Mouse (Mus musculus) MEL (cell line): ENCODE results near the gene Per1. TPM values are rescaled to one million over a fixed set of nuclear protein-coding genes. Genes with fewer than 3 reads are reported as not detected.
A peak's percentile ranks its signal among the peaks of the same experiment; 100 is the strongest.

Experiments used
- DNase-seq: peaks from one replicate; pipeline ENCODE4 v3.0.0; 2011; ENCODE audit warnings: low read depth, low spot score
- H3K27ac ChIP-seq: 2 replicates; pipeline ENCODE4 v1.5.1; 2012; ENCODE audit warnings: low read depth, mild to moderate bottlenecking, control low read depth, low read length, moderate library complexity; ENCODE audit not compliant: control insufficient read depth
- H3K27me3 ChIP-seq, 2 experiments: fragments of 150-350 bp in 1 of 2; sonication (generic) in 1 of 2; 2 replicates each; pipeline ENCODE4 v1.6.1; 2012; ENCODE audit warnings: low read length in 2 of 2, mild to moderate bottlenecking in 2 of 2, improper control_type of control experiment in 1 of 2, moderate library complexity in 1 of 2; ENCODE audit not compliant: insufficient read depth in 2 of 2, control insufficient read depth in 1 of 2
- H3K36me3 ChIP-seq, 2 experiments: 2 replicates each; pipeline ENCODE4 v1.6.1; 2012 to 2014; ENCODE audit warnings: low read length in 2 of 2, improper control_type of control experiment in 1 of 2, inconsistent platforms in 1 of 2, mild to moderate bottlenecking in 1 of 2; ENCODE audit not compliant: insufficient read depth in 2 of 2, control insufficient read depth in 1 of 2
- H3K4me1 ChIP-seq, 2 experiments: fragments of 150-350 bp in 1 of 2; sonication (generic) in 1 of 2; 2 replicates each; pipeline ENCODE4 v1.6.1; 2012; ENCODE audit warnings: low read length in 2 of 2, improper control_type of control experiment in 1 of 2, mild to moderate bottlenecking in 1 of 2; ENCODE audit not compliant: insufficient read depth in 2 of 2, control insufficient read depth in 1 of 2
- H3K4me3 ChIP-seq, 2 experiments: fragments of 150-350 bp in 1 of 2; sonication (generic) in 1 of 2; 2 replicates each; pipeline ENCODE4 v1.5.1; 2012; ENCODE audit warnings: low read depth in 2 of 2, low read length in 2 of 2, mild to moderate bottlenecking in 2 of 2, moderate library complexity in 2 of 2, control low read depth in 1 of 2, improper control_type of control experiment in 1 of 2; ENCODE audit not compliant: control insufficient read depth in 1 of 2, insufficient read depth in 1 of 2
- H3K79me2 ChIP-seq: 2 replicates; pipeline ENCODE4 v1.6.1; 2012; ENCODE audit warnings: mild to moderate bottlenecking, low read length, moderate library complexity; ENCODE audit not compliant: control insufficient read depth, poor library complexity, insufficient read depth
- H3K9ac ChIP-seq: 2 replicates; pipeline ENCODE4 v1.6.1; 2012; ENCODE audit warnings: low read depth, mild to moderate bottlenecking, control low read depth, low read length, moderate library complexity; ENCODE audit not compliant: control insufficient read depth, poor library complexity, severe bottlenecking
- H3K9me3 ChIP-seq: fragments of 150-350 bp; sonication (generic); replicated peaks from 2 replicates; pipeline ENCODE4 v1.6.1; 2012; ENCODE audit warnings: mild to moderate bottlenecking, low read length, improper control_type of control experiment, moderate library complexity; ENCODE audit not compliant: insufficient read depth
- BHLHE40 ChIP-seq: IDR thresholded peaks from 2 replicates; pipeline ENCODE4 v1.6.1; 2012; ENCODE audit warnings: low read depth, mild to moderate bottlenecking, inconsistent platforms, low read length, improper control_type of control experiment, borderline replicate concordance
- CHD1 ChIP-seq: IDR thresholded peaks from 2 replicates; pipeline ENCODE4 v1.6.1; 2012; ENCODE audit warnings: low read depth, mild to moderate bottlenecking, inconsistent platforms, low read length, improper control_type of control experiment
- CHD2 ChIP-seq: IDR thresholded peaks from 2 replicates; pipeline ENCODE4 v1.6.1; 2011; ENCODE audit warnings: low read length, improper control_type of control experiment
- E2F4 ChIP-seq: IDR thresholded peaks from 2 replicates; pipeline ENCODE4 v1.6.1; 2011; ENCODE audit warnings: low read depth, low read length, improper control_type of control experiment, borderline replicate concordance
- EP300 ChIP-seq, 2 experiments: IDR thresholded peaks; 2 replicates each; pipeline ENCODE4 v1.6.1; 2011; ENCODE audit warnings: improper control_type of control experiment in 2 of 2, low read length in 2 of 2, low read depth in 1 of 2, mild to moderate bottlenecking in 1 of 2
- ETS1 ChIP-seq: IDR thresholded peaks from 2 replicates; pipeline ENCODE4 v1.6.1; 2012; ENCODE audit warnings: low read depth, mild to moderate bottlenecking, inconsistent platforms, low read length, improper control_type of control experiment, moderate library complexity
- GABPA ChIP-seq: IDR thresholded peaks from 2 replicates; pipeline ENCODE4 v1.6.1; 2012; ENCODE audit warnings: low read depth, mild to moderate bottlenecking, inconsistent platforms, low read length, improper control_type of control experiment, moderate library complexity
- GATA1 ChIP-seq: IDR thresholded peaks from 2 replicates; pipeline ENCODE4 v1.6.1; 2011; ENCODE audit warnings: low read depth, low read length, improper control_type of control experiment
- HCFC1 ChIP-seq: IDR thresholded peaks from 2 replicates; pipeline ENCODE4 v1.6.1; 2012; ENCODE audit warnings: low read depth, mild to moderate bottlenecking, inconsistent platforms, low read length, improper control_type of control experiment, moderate library complexity
- JUND ChIP-seq: IDR thresholded peaks from 2 replicates; pipeline ENCODE4 v1.6.1; 2011; ENCODE audit warnings: low read depth, mild to moderate bottlenecking, improper control_type of control experiment, low read length
- KAT2A ChIP-seq: conservative IDR thresholded peaks from 2 replicates; pipeline ENCODE4 v1.6.1; 2012; ENCODE audit warnings: low read depth, low read length, improper control_type of control experiment, inconsistent platforms
- MAFK ChIP-seq: IDR thresholded peaks from 2 replicates; pipeline ENCODE4 v1.6.1; 2011; ENCODE audit warnings: low read depth, mild to moderate bottlenecking, low read length, improper control_type of control experiment, borderline replicate concordance
- MAZ ChIP-seq: IDR thresholded peaks from 2 replicates; pipeline ENCODE4 v1.6.1; 2012; ENCODE audit warnings: low read depth, mild to moderate bottlenecking, inconsistent platforms, low read length, improper control_type of control experiment
- MEF2A ChIP-seq: IDR thresholded peaks from 2 replicates; pipeline ENCODE4 v1.6.1; 2014; ENCODE audit warnings: low read depth, mild to moderate bottlenecking, inconsistent platforms, low read length, improper control_type of control experiment; ENCODE audit not compliant: poor library complexity, insufficient replicate concordance, severe bottlenecking; ENCODE audit errors: extremely low read depth
- MXI1 ChIP-seq: IDR thresholded peaks from 2 replicates; pipeline ENCODE4 v1.6.1; 2011; ENCODE audit warnings: mild to moderate bottlenecking, low read depth, low read length, improper control_type of control experiment
- MYB ChIP-seq: IDR thresholded peaks from 2 replicates; pipeline ENCODE4 v1.6.1; 2011; ENCODE audit warnings: mild to moderate bottlenecking, low read depth, low read length, improper control_type of control experiment
- MYC ChIP-seq: IDR thresholded peaks from 2 replicates; pipeline ENCODE4 v1.6.1; 2011; ENCODE audit warnings: low read depth, mild to moderate bottlenecking, low read length, improper control_type of control experiment, moderate library complexity
- NRF1 ChIP-seq: IDR thresholded peaks from 2 replicates; pipeline ENCODE4 v1.6.1; 2014; ENCODE audit warnings: low read depth, mild to moderate bottlenecking, inconsistent platforms, low read length, improper control_type of control experiment, moderate library complexity; ENCODE audit not compliant: poor library complexity, insufficient read depth, severe bottlenecking
- POLR2A ChIP-seq, 2 experiments: IDR thresholded peaks; 2 replicates each; pipeline ENCODE4 v1.6.1; 2011 to 2012; ENCODE audit warnings: low read length in 2 of 2, mild to moderate bottlenecking in 2 of 2, control low read depth in 1 of 2, improper control_type of control experiment in 1 of 2, low read depth in 1 of 2, moderate library complexity in 1 of 2; ENCODE audit not compliant: control insufficient read depth in 1 of 2, insufficient read depth in 1 of 2, poor library complexity in 1 of 2
- POLR2AphosphoS5 ChIP-seq: IDR thresholded peaks from 2 replicates; pipeline ENCODE4 v1.6.1; 2012; ENCODE audit warnings: low read depth, borderline replicate concordance, mild to moderate bottlenecking, inconsistent platforms, low read length, moderate library complexity, mixed read lengths
- RCOR1 ChIP-seq: IDR thresholded peaks from 2 replicates; pipeline ENCODE4 v1.6.1; 2012; ENCODE audit warnings: low read depth, mild to moderate bottlenecking, inconsistent platforms, low read length, improper control_type of control experiment
- SIN3A ChIP-seq: IDR thresholded peaks from 2 replicates; pipeline ENCODE4 v1.6.1; 2012; ENCODE audit warnings: low read length, improper control_type of control experiment, inconsistent platforms
- SMC3 ChIP-seq: IDR thresholded peaks from 2 replicates; pipeline ENCODE4 v1.6.1; 2011; ENCODE audit warnings: low read depth, low read length, improper control_type of control experiment
- TAL1 ChIP-seq: IDR thresholded peaks from 2 replicates; pipeline ENCODE4 v1.6.1; 2012; ENCODE audit warnings: mild to moderate bottlenecking, inconsistent platforms, low read length, moderate library complexity, mixed read lengths
- TBP ChIP-seq: IDR thresholded peaks from 2 replicates; pipeline ENCODE4 v1.8.0; 2011; ENCODE audit warnings: low read depth, low read length, improper control_type of control experiment
- TCF12 ChIP-seq: IDR thresholded peaks from 2 replicates; pipeline ENCODE4 v1.6.1; 2014; ENCODE audit warnings: low read depth, mild to moderate bottlenecking, inconsistent platforms, low read length, improper control_type of control experiment, moderate library complexity
- UBTF ChIP-seq: IDR thresholded peaks from 2 replicates; pipeline ENCODE4 v1.6.1; 2012; ENCODE audit warnings: low read depth, mild to moderate bottlenecking, inconsistent platforms, low read length, improper control_type of control experiment, moderate library complexity, borderline replicate concordance; ENCODE audit not compliant: insufficient read depth
- USF2 ChIP-seq, 2 experiments: IDR thresholded peaks; 2 replicates each; pipeline ENCODE4 v1.6.1; 2011 to 2012; ENCODE audit warnings: improper control_type of control experiment in 2 of 2, low read length in 2 of 2, borderline replicate concordance in 1 of 2, inconsistent platforms in 1 of 2, low read depth in 1 of 2, mild to moderate bottlenecking in 1 of 2; ENCODE audit not compliant: insufficient read depth in 1 of 2
- ZC3H11A ChIP-seq: IDR thresholded peaks from 2 replicates; pipeline ENCODE4 v1.6.1; 2012; ENCODE audit warnings: low read depth, mild to moderate bottlenecking, inconsistent platforms, low read length, improper control_type of control experiment
- ZKSCAN1 ChIP-seq: IDR thresholded peaks from 2 replicates; pipeline ENCODE4 v1.6.1; 2012; ENCODE audit warnings: low read depth, mild to moderate bottlenecking, inconsistent platforms, low read length, improper control_type of control experiment, moderate library complexity
- ZMIZ1 ChIP-seq: IDR thresholded peaks from 2 replicates; pipeline ENCODE4 v1.6.1; 2012; ENCODE audit warnings: low read depth, mild to moderate bottlenecking, inconsistent platforms, low read length, improper control_type of control experiment, moderate library complexity
- ZNF384 ChIP-seq: IDR thresholded peaks from 2 replicates; pipeline ENCODE4 v1.6.1; 2012; ENCODE audit warnings: low read depth, mild to moderate bottlenecking, inconsistent platforms, low read length, improper control_type of control experiment
- polyA plus RNA-seq, 2 experiments: library from polyadenylated mRNA; stranded (reverse) in 1 of 2; unstranded in 1 of 2; fragments of >175 nt in 1 of 2; fragments of >200 nt in 1 of 2; gene quantifications; 2 replicates each; pipeline versions ENCODE4 v1.2.1 to v1.2.4; 2012; ENCODE audit warnings: low replicate concordance in 2 of 2, low read depth in 1 of 2; ENCODE audit not compliant: insufficient read length in 2 of 2, insufficient read depth in 1 of 2, missing spikeins in 1 of 2
- total RNA-seq: library from RNA; depleted of rRNA; stranded (reverse); fragments of 300-350 nt; gene quantifications from 2 replicates; pipeline ENCODE4 v1.2.3, GENCODE M21; 2012

Per1 gene
- total and polyA plus RNA-seq, 3 experiments: 4.5 to 34.9 TPM; not detected in 1

- TF ChIP-seq GABPA (no peak), KAT2A (no peak), RCOR1 (peak; percentile 24; the same call in 1 of the 2 replicates), ZNF384 (no peak), BHLHE40 (no peak), MAZ (0 out of 2 replicates have a peak, but pooled peaks have one; percentile 13), GATA1 (no peak), MEF2A (no peak)
These were observed 4.3 kb downstream of the Per1 start (continued) for GRCm38 (mm10) chr11:69099177-69099914.

- Histone ChIP-seq H3K9ac (peak overlapping the region; percentile 68), H3K27me3 (no peaks in the 10 kb centered on the region), H3K4me3 (peak overlapping the region; percentile 63 to 86), H3K79me2 (peaks cover 17% of the 10 kb centered on the region), H3K9me3 (no peaks in the 10 kb centered on the region), H3K27ac (peak overlapping the region; percentile 70), H3K4me1 (peaks cover 17 to 21% of the 10 kb centered on the region in 2 experiments), H3K36me3 (peaks cover 0 to 11% of the 10 kb centered on the region in 2 experiments; a peak in 2 of 4 replicates)
- DNase-seq: peak; percentile 95
- TF ChIP-seq ZMIZ1 (no peak), ETS1 (peak; percentile 73), EP300 (IDR thresholded peaks at IDR 0.05; ENCODE audit: low read depth in 1 of 2, low read length in 2 of 2) (0 out of 4 replicates have a peak, but pooled peaks of 1 of the 2 experiments have one; percentile 12), NRF1 (peak; percentile 94), SIN3A (peak; percentile 92), E2F4 (no peak), ZNF384 (no peak), CHD2 (no peak), GABPA (no peak), GATA1 (no peak), JUND (no peak), TBP (no peak), POLR2A (IDR thresholded peaks at IDR 0.05; ENCODE audit: control insufficient read depth in 1 of 2, insufficient read depth in 1 of 2, low read depth in 1 of 2, low read length in 2 of 2, poor library complexity in 1 of 2) (no peak; a peak in 1 of 4 replicates), ZC3H11A (no peak), RCOR1 (no peak), ZKSCAN1 (no peak), SMC3 (no peak), MAZ (no peak; the same call in 1 of the 2 replicates), BHLHE40 (no peak), MAFK (no peak), TAL1 (no peak), MYC (no peak), MYB (no peak), UBTF (no peak), POLR2AphosphoS5 (no peak), CHD1 (no peak), HCFC1 (peak; percentile 76), MEF2A (peak; percentile 95), TCF12 (no peak; the same call in 1 of the 2 replicates), USF2 (IDR thresholded peaks at IDR 0.05; ENCODE audit: borderline replicate concordance in 1 of 2, insufficient read depth in 1 of 2, low read depth in 1 of 2, low read length in 2 of 2) (no peak), MXI1 (peak; percentile 95)
These were observed 4.9 kb downstream of the Per1 start for GRCm38 (mm10) chr11:69099915-69100345.
